Comparison of ENCODE assay signal across 11 mouse cellular contexts in the genomic region with DNA sequence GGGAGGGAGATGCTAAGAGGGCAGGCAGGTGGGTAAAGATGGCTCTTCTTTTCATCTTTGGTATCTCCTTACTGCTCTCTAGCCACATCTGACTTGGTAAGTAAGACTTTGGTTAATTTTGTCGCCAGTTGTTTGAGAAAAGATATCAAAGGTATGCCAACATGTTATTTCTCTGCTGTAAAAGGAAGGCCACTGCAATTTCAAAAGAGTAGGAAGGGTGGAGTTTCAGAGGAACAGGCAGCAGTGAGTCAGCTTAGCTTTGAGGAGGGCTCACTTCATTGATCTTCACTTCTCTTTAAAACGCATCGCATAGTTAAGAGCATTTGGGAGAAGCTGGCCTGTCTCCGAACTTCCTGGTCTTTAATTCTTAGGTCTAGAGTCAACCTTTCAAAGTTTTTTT.
"Had no signal": no experiment of that assay in that cellular context is flagged by ENCODE, and none has a peak within 500 bp of the region (broad histone marks: within the 10 kb centered on the region; RNA-seq: fewer than 3 reads in every experiment).

No protein-coding gene starts in this region.

- ATAC-seq: intestine, embryonic 16.5 days; liver, embryonic 12.5 days; midbrain, embryonic 15.5 days had no signal

- DNase-seq: kidney, adult 2 months; kidney, postnatal 14 days; lung, embryonic 14.5 days; lung, postnatal 10 days; right cerebral cortex, postnatal 4 days; spleen, adult 18-20 months; thymus, adult 2 months; thymus, postnatal 25 days had no signal
